Mouse (Mus musculus): ENCODE results near the gene Cenpb. TPM values are rescaled to one million over a fixed set of nuclear protein-coding genes. Genes with fewer than 3 reads are reported as not detected.

The Cenpb gene
- polyA plus RNA-seq, 1 experiment: 55.0 TPM

- Histone ChIP-seq H3K4me1 (ENCODE audit: control insufficient read depth, insufficient read depth, low read length) (peaks cover 3% of the 10 kb centered on the region; the same call in 1 of the 2 replicates), H3K4me3 (ENCODE audit: insufficient read depth, low read length) (no peak overlapping the region), H3K27ac (ENCODE audit: insufficient read depth, low read length) (no peak overlapping the region)
- TF ChIP-seq CTCF (IDR thresholded peaks at IDR 0.05; ENCODE audit: borderline replicate concordance, insufficient read depth, low read length): no peak
- no peak for TF ChIP-seq POLR2A (IDR thresholded peaks at IDR 0.05; ENCODE audit: low read depth, low read length)
Observed at GRCm38 (mm10) chr2:131156987-131157386, 22.9 kb downstream of the Cenpb start.

GRCm38 (mm10) chr2:131154036-131154435, 25.8 kb downstream of the Cenpb start:
- Histone ChIP-seq H3K4me1 (ENCODE audit: control insufficient read depth, insufficient read depth, low read length) (peaks cover 3% of the 10 kb centered on the region; the same call in 1 of the 2 replicates), H3K4me3 (ENCODE audit: insufficient read depth, low read length) (no peak overlapping the region), H3K27ac (ENCODE audit: insufficient read depth, low read length) (no peak overlapping the region)
- TF ChIP-seq CTCF (IDR thresholded peaks at IDR 0.05; ENCODE audit: borderline replicate concordance, insufficient read depth, low read length) (no peak), POLR2A (IDR thresholded peaks at IDR 0.05; ENCODE audit: low read depth, low read length) (no peak)

- TF ChIP-seq POLR2A (IDR thresholded peaks at IDR 0.05; ENCODE audit: low read depth, low read length): no peak
- TF ChIP-seq CTCF (IDR thresholded peaks at IDR 0.05; ENCODE audit: borderline replicate concordance, insufficient read depth, low read length): no peak
- no peak overlapping the region for H3K4me3 ChIP-seq (ENCODE audit: insufficient read depth, low read length)
Observed at GRCm38 (mm10) chr2:131152166-131152730, 27.6 kb downstream of the Cenpb start.

GRCm38 (mm10) chr2:131149254-131149578, 30.7 kb downstream of the Cenpb start:
- TF ChIP-seq CTCF (IDR thresholded peaks at IDR 0.05; ENCODE audit: borderline replicate concordance, insufficient read depth, low read length) (no peak), POLR2A (IDR thresholded peaks at IDR 0.05; ENCODE audit: low read depth, low read length) (no peak)
- Histone ChIP-seq H3K4me3 (ENCODE audit: insufficient read depth, low read length) (no peak overlapping the region), H3K27ac (ENCODE audit: insufficient read depth, low read length) (no peak overlapping the region), H3K4me1 (ENCODE audit: control insufficient read depth, insufficient read depth, low read length) (no peaks in the 10 kb centered on the region)

More at GRCm38 (mm10) chr2:131152166-131152730, 27.6 kb downstream of the Cenpb start:
- H3K4me1 ChIP-seq (ENCODE audit: control insufficient read depth, insufficient read depth, low read length): no peaks in the 10 kb centered on the region
- no peak overlapping the region for H3K27ac ChIP-seq (ENCODE audit: insufficient read depth, low read length)

- no peak for TF ChIP-seq POLR2A (IDR thresholded peaks at IDR 0.05; ENCODE audit: low read depth, low read length)
- Histone ChIP-seq H3K4me1 (ENCODE audit: control insufficient read depth, insufficient read depth, low read length) (no peaks in the 10 kb centered on the region), H3K4me3 (ENCODE audit: insufficient read depth, low read length) (no peak overlapping the region), H3K27ac (ENCODE audit: insufficient read depth, low read length) (no peak overlapping the region)
Observed at GRCm38 (mm10) chr2:131148353-131149253, 31.3 kb downstream of the Cenpb start.

GRCm38 (mm10) chr2:131147043-131147365, 32.9 kb downstream of the Cenpb start:
- no peak overlapping the region for H3K4me3 ChIP-seq (ENCODE audit: insufficient read depth, low read length)
- H3K27ac ChIP-seq (ENCODE audit: insufficient read depth, low read length): no peak overlapping the region
- no peaks in the 10 kb centered on the region for H3K4me1 ChIP-seq (ENCODE audit: control insufficient read depth, insufficient read depth, low read length)
- no peak for TF ChIP-seq CTCF (IDR thresholded peaks at IDR 0.05; ENCODE audit: borderline replicate concordance, insufficient read depth, low read length)
- no peak for TF ChIP-seq POLR2A (IDR thresholded peaks at IDR 0.05; ENCODE audit: low read depth, low read length)

GRCm38 (mm10) chr2:131146193-131147042, 33.4 kb downstream of the Cenpb start:
- Histone ChIP-seq H3K27ac (ENCODE audit: insufficient read depth, low read length) (no peak overlapping the region), H3K4me1 (ENCODE audit: control insufficient read depth, insufficient read depth, low read length) (no peaks in the 10 kb centered on the region), H3K4me3 (ENCODE audit: insufficient read depth, low read length) (no peak overlapping the region)
- TF ChIP-seq CTCF (IDR thresholded peaks at IDR 0.05; ENCODE audit: borderline replicate concordance, insufficient read depth, low read length): no peak
- no peak for TF ChIP-seq POLR2A (IDR thresholded peaks at IDR 0.05; ENCODE audit: low read depth, low read length)

GRCm38 (mm10) chr2:131145536-131145935, 34.3 kb downstream of the Cenpb start:
- Histone ChIP-seq H3K4me1 (ENCODE audit: control insufficient read depth, insufficient read depth, low read length) (no peaks in the 10 kb centered on the region), H3K4me3 (ENCODE audit: insufficient read depth, low read length) (no peak overlapping the region), H3K27ac (ENCODE audit: insufficient read depth, low read length) (no peak overlapping the region)
- no peak for TF ChIP-seq CTCF (IDR thresholded peaks at IDR 0.05; ENCODE audit: borderline replicate concordance, insufficient read depth, low read length)
- TF ChIP-seq POLR2A (IDR thresholded peaks at IDR 0.05; ENCODE audit: low read depth, low read length): no peak

GRCm38 (mm10) chr2:131145121-131145520, 34.7 kb downstream of the Cenpb start:
- Histone ChIP-seq H3K4me3 (ENCODE audit: insufficient read depth, low read length) (no peak overlapping the region), H3K4me1 (ENCODE audit: control insufficient read depth, insufficient read depth, low read length) (no peaks in the 10 kb centered on the region), H3K27ac (ENCODE audit: insufficient read depth, low read length) (no peak overlapping the region)
- TF ChIP-seq POLR2A (IDR thresholded peaks at IDR 0.05; ENCODE audit: low read depth, low read length) (no peak), CTCF (IDR thresholded peaks at IDR 0.05; ENCODE audit: borderline replicate concordance, insufficient read depth, low read length) (no peak)

All from embryonic fibroblast, embryonic 13.5 days (primary cell).